23 mouse cellular contexts compared by ENCODE assay signal in genomic region chr6:38866357-38866756, GRCm38 (mm10). TPM values are rescaled to one million over a fixed set of nuclear protein-coding genes. Genes with fewer than 3 reads are reported as not detected.
DNase-seq lines count a peak whose midpoint lies in the region; ATAC-seq and TF ChIP-seq lines count a peak whose summit lies in the region.
"Had no signal": no experiment of that assay in that cellular context is flagged by ENCODE, and none has a peak within 500 bp of the region (broad histone marks: within the 10 kb centered on the region; RNA-seq: fewer than 3 reads in every experiment).

No protein-coding gene starts in this region.

- TF ChIP-seq CTCF in kidney, adult 2 months (conservative IDR thresholded peaks at IDR 0.05; ENCODE audit: insufficient read depth, insufficient read length, low read depth, low read length): no peak
- no peak for TF ChIP-seq CTCF in CH12.LX (conservative IDR thresholded peaks at IDR 0.05 in 1 of 2, IDR thresholded peaks at IDR 0.05 in 1 of 2; ENCODE audit: low read depth in 2 of 2, low read length in 2 of 2)

- dilution Hi-C loops in CH12.LX (cut with MboI; ENCODE audit: extremely low pct_ligation_motif_present, extremely low pct_unique_long_range_greater_than_20kb, low sequenced_read_pairs): no loop called here

- H3K9ac ChIP-seq in kidney, embryonic 15.5 days: no peak overlapping the region
- no peak overlapping the region for H3K9ac ChIP-seq in CH12.LX (ENCODE audit: insufficient read depth, low read depth)
- peak overlapping the region; percentile 11; the same call in 1 of the 2 replicates for H3K9ac ChIP-seq in liver, embryonic 15.5 days
- no peak overlapping the region for H3K9ac ChIP-seq in forebrain, embryonic 11.5 days (ENCODE audit: low read length)
- H3K9ac ChIP-seq: hindbrain, embryonic 15.5 days; intestine, embryonic 15.5 days; limb, embryonic 12.5 days; lung, embryonic 15.5 days had no signal

- TF ChIP-seq EP300 in CH12.LX (IDR thresholded peaks at IDR 0.05; ENCODE audit: low read length): peak; percentile 29

- peak; percentile 87 for DNase-seq in kidney, adult 2 months
- no peak for DNase-seq in CH12.LX (ENCODE audit: extremely low read depth)
- DNase-seq in kidney, postnatal 14 days: peak; percentile 51
- no peak for DNase-seq in forebrain, embryonic 11.5 days (ENCODE audit: low spot score)
- no peak for DNase-seq in Muller cell, postnatal 12 days (ENCODE audit: inconsistent ontology term)
- DNase-seq in adrenal gland, postnatal 10 days: no peak
- DNase-seq: adrenal gland, postnatal 14 days; cerebellum, adult 11-12 months; cerebellum, postnatal 36 days; heart, adult 18-20 months; heart, postnatal 4 days; lung, postnatal 4 days; retina, postnatal 1 day had no signal

- no peak overlapping the region for H3K4me2 ChIP-seq in kidney, embryonic 15.5 days
- no peak overlapping the region for H3K4me2 ChIP-seq in CH12.LX (ENCODE audit: insufficient read depth, low read depth, poor library complexity, severe bottlenecking)
- H3K4me2 ChIP-seq in liver, embryonic 15.5 days: peak overlapping the region; percentile 31; the same call in 1 of the 2 replicates
- no peak overlapping the region for H3K4me2 ChIP-seq in forebrain, embryonic 11.5 days (ENCODE audit: low read depth, low read length, severe bottlenecking)
- H3K4me2 ChIP-seq: hindbrain, embryonic 15.5 days; intestine, embryonic 15.5 days; limb, embryonic 12.5 days; lung, embryonic 15.5 days; midbrain, embryonic 11.5 days had no signal

- H3K27ac ChIP-seq in kidney, adult 2 months (ENCODE audit: insufficient read depth, low read depth, low read length): peak overlapping the region; percentile 19
- H3K27ac ChIP-seq in kidney, embryonic 15.5 days: no peak overlapping the region
- no peak overlapping the region for H3K27ac ChIP-seq in CH12.LX (ENCODE audit: insufficient read depth, low read depth)
- peak overlapping the region; percentile 51 for H3K27ac ChIP-seq in liver, embryonic 15.5 days (replicated peaks)
- no peak overlapping the region for H3K27ac ChIP-seq in forebrain, embryonic 11.5 days (ENCODE audit: low read depth, low read length)
- H3K27ac ChIP-seq: forebrain, embryonic 10.5 days; hindbrain, embryonic 15.5 days; intestine, embryonic 15.5 days; limb, embryonic 12.5 days; lung, embryonic 15.5 days; stomach, postnatal 0 days had no signal

- WGBS in kidney, adult 2 months: 36% methylated on average over 1 of the region's 1 CpGs
- 83% methylated on average over 1 of the region's 1 CpGs for WGBS in kidney, embryonic 15.5 days
- 68% methylated on average over 1 of the region's 1 CpGs for WGBS in liver, embryonic 15.5 days (ENCODE audit: insufficient replicate concordance)
- 94% methylated on average over 1 of the region's 1 CpGs for WGBS in forebrain, embryonic 11.5 days

- peaks cover 45% of the 10 kb centered on the region for H3K4me1 ChIP-seq in kidney, adult 2 months (ENCODE audit: control insufficient read depth, insufficient read depth, low read length)
- H3K4me1 ChIP-seq in kidney, embryonic 15.5 days: peaks cover 48% of the 10 kb centered on the region
- peaks cover 20 to 24% of the 10 kb centered on the region in 2 experiments for H3K4me1 ChIP-seq in CH12.LX (ENCODE audit: control insufficient read depth in 1 of 2, insufficient read depth in 2 of 2)
- H3K4me1 ChIP-seq in liver, embryonic 15.5 days (replicated peaks): peaks cover 84% of the 10 kb centered on the region
- H3K4me1 ChIP-seq in forebrain, embryonic 11.5 days (replicated peaks; ENCODE audit: control insufficient read depth, insufficient read depth, low read length): peaks cover 4% of the 10 kb centered on the region

- H3K36me3 ChIP-seq in kidney, adult 2 months (ENCODE audit: control insufficient read depth, insufficient read depth, low read length): no peaks in the 10 kb centered on the region
- peaks cover 5% of the 10 kb centered on the region; the same call in 1 of the 2 replicates for H3K36me3 ChIP-seq in kidney, embryonic 15.5 days
- H3K36me3 ChIP-seq in CH12.LX (replicated peaks in 1 of 2; ENCODE audit: control insufficient read depth in 1 of 2, insufficient read depth in 1 of 2, low read length in 1 of 2): no peaks in the 10 kb centered on the region
- peaks cover 25% of the 10 kb centered on the region for H3K36me3 ChIP-seq in liver, embryonic 15.5 days (replicated peaks)
- H3K36me3 ChIP-seq in forebrain, embryonic 11.5 days (ENCODE audit: control insufficient read depth, insufficient read depth, low read length): no peaks in the 10 kb centered on the region
- H3K36me3 ChIP-seq: hindbrain, embryonic 15.5 days; intestine, embryonic 15.5 days; lung, embryonic 15.5 days had no signal

- no peaks in the 10 kb centered on the region for H3K9me3 ChIP-seq in kidney, embryonic 15.5 days (replicated peaks)
- no peaks in the 10 kb centered on the region for H3K9me3 ChIP-seq in CH12.LX (replicated peaks; ENCODE audit: low read length)
- no peaks in the 10 kb centered on the region for H3K9me3 ChIP-seq in liver, embryonic 15.5 days (replicated peaks)
- H3K9me3 ChIP-seq in forebrain, embryonic 11.5 days (ENCODE audit: control insufficient read depth, low read length): no peaks in the 10 kb centered on the region
- H3K9me3 ChIP-seq: forebrain, embryonic 10.5 days; hindbrain, embryonic 15.5 days; intestine, embryonic 15.5 days; limb, embryonic 12.5 days; lung, embryonic 15.5 days had no signal

- no peak overlapping the region for H3K4me3 ChIP-seq in kidney, adult 2 months (ENCODE audit: insufficient read depth, low read depth, low read length)
- H3K4me3 ChIP-seq in kidney, embryonic 15.5 days (replicated peaks): no peak overlapping the region
- H3K4me3 ChIP-seq in CH12.LX (replicated peaks in 1 of 3; ENCODE audit: low read depth in 2 of 3, low read length in 2 of 3, poor library complexity in 1 of 3): no peak overlapping the region
- no peak overlapping the region for H3K4me3 ChIP-seq in liver, embryonic 15.5 days (replicated peaks)
- H3K4me3 ChIP-seq in forebrain, embryonic 11.5 days (ENCODE audit: low read depth, low read length): no peak overlapping the region
- H3K4me3 ChIP-seq: forebrain, embryonic 10.5 days; hindbrain, embryonic 15.5 days; intestine, embryonic 15.5 days; limb, embryonic 12.5 days; lung, embryonic 15.5 days had no signal

- no peaks in the 10 kb centered on the region for H3K79me2 ChIP-seq in CH12.LX (replicated peaks; ENCODE audit: control insufficient read depth, extremely low read depth, insufficient read depth, poor library complexity, severe bottlenecking)

- ATAC-seq in kidney, embryonic 15.5 days (replicated peaks; ENCODE audit: low FRiP score): no peak
- no peak for ATAC-seq in liver, embryonic 15.5 days (ENCODE audit: insufficient read depth)
- no peak for ATAC-seq in forebrain, embryonic 11.5 days (replicated peaks; ENCODE audit: low FRiP score)
- ATAC-seq: intestine, embryonic 15.5 days; Patski had no signal

- no peaks in the 10 kb centered on the region for H3K27me3 ChIP-seq in kidney, adult 2 months (replicated peaks; ENCODE audit: control insufficient read depth, insufficient read depth, low read length)
- no peaks in the 10 kb centered on the region for H3K27me3 ChIP-seq in kidney, embryonic 15.5 days
- H3K27me3 ChIP-seq in CH12.LX (replicated peaks): no peaks in the 10 kb centered on the region
- no peaks in the 10 kb centered on the region for H3K27me3 ChIP-seq in liver, embryonic 15.5 days
- no peaks in the 10 kb centered on the region for H3K27me3 ChIP-seq in forebrain, embryonic 11.5 days (ENCODE audit: control insufficient read depth, insufficient read depth, low read length)
- H3K27me3 ChIP-seq: hindbrain, embryonic 15.5 days; intestine, embryonic 15.5 days; limb, embryonic 12.5 days; lung, embryonic 15.5 days; Patski had no signal

- TF ChIP-seq POLR2A in kidney, adult 2 months (IDR thresholded peaks at IDR 0.05; ENCODE audit: low read depth, low read length): no peak
- TF ChIP-seq POLR2A in CH12.LX (IDR thresholded peaks at IDR 0.05; ENCODE audit: low read depth, low read length): no peak

- in situ Hi-C loops in CH12.LX (cut with MboI; ENCODE audit: low pct_ligation_motif_present, low pct_unique_long_range_greater_than_20kb, low sequenced_read_pairs): no loop called here

- no peak for TF ChIP-seq RAD21 in CH12.LX (IDR thresholded peaks at IDR 0.05; ENCODE audit: low read depth, low read length)

TF ChIP-seq in CH12.LX, 34 proteins besides CTCF, POLR2A, EP300 and RAD21:
- TF ChIP-seq MAZ (IDR thresholded peaks at IDR 0.05; ENCODE audit: low read depth, low read length) (no peak), JUND (conservative IDR thresholded peaks at IDR 0.05; ENCODE audit: low read depth, low read length) (peak; percentile 21; the same call in 1 of the 2 replicates), SMC3 (IDR thresholded peaks at IDR 0.05; ENCODE audit: low read depth, low read length) (no peak), NELFE (IDR thresholded peaks at IDR 0.05; ENCODE audit: low read depth, low read length) (no peak), IRF4 (IDR thresholded peaks at IDR 0.05; ENCODE audit: low read depth, low read length) (peak; percentile 82), PAX5 (IDR thresholded peaks at IDR 0.05; ENCODE audit: low read length) (no peak), MYC (IDR thresholded peaks at IDR 0.05; ENCODE audit: low read depth, low read length) (no peak), MEF2A (IDR thresholded peaks at IDR 0.05; ENCODE audit: borderline replicate concordance, low read depth, low read length) (peak; percentile 46; the same call in 1 of the 2 replicates), ZNF384 (IDR thresholded peaks at IDR 0.05; ENCODE audit: low read depth, low read length) (no peak)

RNA-seq across cellular contexts. Expression of gene Tbxas1, which starts 8.8 kb away (rescaled TPM):
- 19.5 and 21.5 TPM in 2 replicates for polyA plus RNA-seq in kidney, adult 2 months (2012; rRNA removed)
- polyA plus RNA-seq in kidney, embryonic 15.5 days (2015; fragmentation: Nextera tagmentation; extraction: Ambion mirVana): 5.3 and 6.4 TPM in 2 replicates
- total RNA-seq in CH12.LX (2012; rRNA removed) (not detected in 2 replicates), CH12.LX (2014; rRNA removed) (not detected in 2 replicates)
- not detected in 2 replicates for polyA plus RNA-seq in CH12.LX (2012; ENCODE audit: insufficient read length, low read depth)
- 9.0 and 10.4 TPM in 2 replicates for polyA plus RNA-seq in liver, embryonic 15.5 days (2015; fragmentation: Nextera tagmentation; extraction: Ambion mirVana)
- polyA plus RNA-seq in forebrain, embryonic 11.5 days (2014; fragmentation: Nextera tagmentation; extraction: Ambion mirVana): 1.4 and 1.5 TPM in 2 replicates
- total RNA-seq in adrenal gland, postnatal 10 days (2021): 1 to 10 TPM; 3.1 to 3.7 TPM

RNA-seq across cellular contexts. Expression of gene Hipk2, which starts 9.6 kb away (rescaled TPM):
- 46.4 and 50.8 TPM in 2 replicates for polyA plus RNA-seq in kidney, adult 2 months (2012; rRNA removed)
- polyA plus RNA-seq in kidney, embryonic 15.5 days (2015; fragmentation: Nextera tagmentation; extraction: Ambion mirVana): 28.6 and 30.8 TPM in 2 replicates
- total RNA-seq in CH12.LX (2012; rRNA removed) (1.8 and 2.6 TPM in 2 replicates), CH12.LX (2014; rRNA removed) (1.6 and 1.8 TPM in 2 replicates)
- 4.2 and 5.3 TPM in 2 replicates for polyA plus RNA-seq in CH12.LX (2012; ENCODE audit: insufficient read length, low read depth)
- 18.0 and 23.4 TPM in 2 replicates for polyA plus RNA-seq in liver, embryonic 15.5 days (2015; fragmentation: Nextera tagmentation; extraction: Ambion mirVana)
- 31.0 and 33.5 TPM in 2 replicates for polyA plus RNA-seq in forebrain, embryonic 11.5 days (2014; fragmentation: Nextera tagmentation; extraction: Ambion mirVana)
- total RNA-seq in adrenal gland, postnatal 10 days (2021): 10 to 100 TPM; 72.8 to 88.4 TPM

Comparison
In these comparisons a context has a peak if more than half of its experiments do, and no peak if none do; other contexts are left out.
1. H3K27ac ChIP-seq: peak in kidney, adult 2 months (single experiment) and liver, embryonic 15.5 days (single experiment); none in kidney, embryonic 15.5 days (single experiment), CH12.LX (single experiment) and forebrain, embryonic 11.5 days (single experiment).
2. DNase-seq: peak in kidney, adult 2 months (single experiment) and kidney, postnatal 14 days (single experiment); none in CH12.LX (single experiment), forebrain, embryonic 11.5 days (single experiment), Muller cell, postnatal 12 days (single experiment) and adrenal gland, postnatal 10 days (single experiment).